Mouse (Mus musculus) midbrain, embryonic 15.5 days (tissue): ENCODE measurements around the gene Fat3. TPM values are rescaled to one million over a fixed set of nuclear protein-coding genes. Genes with fewer than 3 reads are reported as not detected.

Source experiments
- ATAC-seq: fragments of 200-750 bp; cut with Nextera tagmentation; replicated peaks from 2 replicates; pipeline ENCODE4 v1.8.0; 2017; ENCODE audit warnings: moderate TSS enrichment
- H3K27ac ChIP-seq: fragments of 300-500 bp; sonication (generic); 2 replicates; pipeline ENCODE4 v1.5.1; 2015; ENCODE audit warnings: mild to moderate bottlenecking, inconsistent platforms
- H3K27me3 ChIP-seq: fragments of 300-500 bp; sonication (generic); replicated peaks from 2 replicates; pipeline ENCODE4 v1.6.1; 2015; ENCODE audit warnings: inconsistent platforms
- H3K36me3 ChIP-seq: fragments of 300-500 bp; sonication (generic); replicated peaks from 2 replicates; pipeline ENCODE4 v1.6.1; 2015; ENCODE audit warnings: inconsistent platforms
- H3K4me1 ChIP-seq: fragments of 300-500 bp; sonication (generic); 2 replicates; pipeline ENCODE4 v1.6.1; 2015; ENCODE audit warnings: inconsistent platforms
- H3K4me2 ChIP-seq: fragments of 300-500 bp; sonication (generic); 2 replicates; pipeline ENCODE4 v1.6.1; 2015; ENCODE audit warnings: inconsistent platforms, mild to moderate bottlenecking, moderate library complexity
- H3K4me3 ChIP-seq: fragments of 300-500 bp; sonication (generic); 2 replicates; pipeline ENCODE4 v1.5.1; 2015; ENCODE audit warnings: mild to moderate bottlenecking, inconsistent platforms
- H3K9ac ChIP-seq: fragments of 300-500 bp; sonication (generic); 2 replicates; pipeline ENCODE4 v1.6.1; 2015; ENCODE audit warnings: mild to moderate bottlenecking, inconsistent platforms
- H3K9me3 ChIP-seq: fragments of 300-500 bp; sonication (generic); 2 replicates; pipeline ENCODE4 v1.6.1; 2016; ENCODE audit warnings: inconsistent platforms
- WGBS: fragments of 180-500 bp; shearing (Covaris S2); methylation state at CpG from one replicate; pipeline ENCODE4 v1.1.7; 2015; ENCODE audit warnings: mixed read lengths; 5-methylcytosine and 5-hydroxymethylcytosine counted together
- polyA plus RNA-seq: library from polyadenylated mRNA; unstranded; fragments of >200 nt; fragmentation: Nextera tagmentation; extraction: Ambion mirVana; gene quantifications from 2 replicates; pipeline ENCODE4 v1.2.1, GENCODE M21; 2015

Gene Fat3
- polyA plus RNA-seq, 1 experiment from 2014 or later, result 15.5 TPM

GRCm38 (mm10) chr9:16098553-16098952 lies 402.5 kb downstream of the Fat3 start:
- Histone ChIP-seq H3K27me3 (no peaks in the 10 kb centered on the region), H3K4me1 (peaks cover 3% of the 10 kb centered on the region), H3K27ac (no peak overlapping the region), H3K36me3 (no peaks in the 10 kb centered on the region), H3K9me3 (no peaks in the 10 kb centered on the region), H3K9ac (no peak overlapping the region), H3K4me3 (no peak overlapping the region), H3K4me2 (no peak overlapping the region)
- ATAC-seq, result no peak
- WGBS, result 91% methylated on average over 2 of the region's 2 CpGs

- WGBS, result 45% methylated on average over 8 of the region's 8 CpGs
- Histone ChIP-seq H3K9ac (no peak overlapping the region), H3K27ac (peak overlapping the region; percentile 45), H3K4me2 (no peak overlapping the region), H3K27me3 (no peaks in the 10 kb centered on the region), H3K4me3 (no peak overlapping the region), H3K36me3 (no peaks in the 10 kb centered on the region), H3K9me3 (no peaks in the 10 kb centered on the region), H3K4me1 (peaks cover 14% of the 10 kb centered on the region)
- ATAC-seq, result peak; percentile 59
Observed at GRCm38 (mm10) chr9:16093047-16093668, 407.9 kb downstream of the Fat3 start.

- H3K27me3 ChIP-seq, result no peaks in the 10 kb centered on the region
- no peak overlapping the region for H3K4me2 ChIP-seq
- H3K4me3 ChIP-seq, result no peak overlapping the region
- 24% methylated on average over 5 of the region's 5 CpGs for WGBS
- ATAC-seq, result peak; percentile 48
- H3K36me3 ChIP-seq, result no peaks in the 10 kb centered on the region
- peak overlapping the region; percentile 45 for H3K27ac ChIP-seq
- peaks cover 14% of the 10 kb centered on the region for H3K4me1 ChIP-seq
- no peak overlapping the region for H3K9ac ChIP-seq
- no peaks in the 10 kb centered on the region for H3K9me3 ChIP-seq
Observed at GRCm38 (mm10) chr9:16092051-16092967, 408.8 kb downstream of the Fat3 start.

- WGBS, result 12% methylated on average over 2 of the region's 2 CpGs
- H3K36me3 ChIP-seq, result no peaks in the 10 kb centered on the region
- H3K27me3 ChIP-seq, result no peaks in the 10 kb centered on the region
- no peak overlapping the region for H3K9ac ChIP-seq
- no peak overlapping the region for H3K4me3 ChIP-seq
- no peak for ATAC-seq
- H3K27ac ChIP-seq, result peak overlapping the region; percentile 14; the same call in 1 of the 2 replicates
- no peak overlapping the region for H3K4me2 ChIP-seq
- H3K4me1 ChIP-seq, result peaks cover 15% of the 10 kb centered on the region
- H3K9me3 ChIP-seq, result no peaks in the 10 kb centered on the region
Observed at GRCm38 (mm10) chr9:16079292-16079691, 421.8 kb downstream of the Fat3 start.

GRCm38 (mm10) chr9:16074664-16075063 lies 426.4 kb downstream of the Fat3 start:
- 13% methylated on average over 2 of the region's 2 CpGs for WGBS
- Histone ChIP-seq H3K9ac (no peak overlapping the region), H3K4me1 (peaks cover 11% of the 10 kb centered on the region), H3K27me3 (no peaks in the 10 kb centered on the region), H3K36me3 (no peaks in the 10 kb centered on the region), H3K4me2 (no peak overlapping the region), H3K9me3 (no peaks in the 10 kb centered on the region), H3K4me3 (no peak overlapping the region), H3K27ac (no peak overlapping the region)
- ATAC-seq, result no peak

- no peaks in the 10 kb centered on the region for H3K36me3 ChIP-seq
- no peak overlapping the region for H3K4me3 ChIP-seq
- no peaks in the 10 kb centered on the region for H3K9me3 ChIP-seq
- H3K4me1 ChIP-seq, result peaks cover 7% of the 10 kb centered on the region; the same call in 1 of the 2 replicates
- no peak overlapping the region for H3K4me2 ChIP-seq
- WGBS, result 20% methylated on average over 6 of the region's 6 CpGs
- no peak for ATAC-seq
- no peak overlapping the region for H3K27ac ChIP-seq
- no peak overlapping the region for H3K9ac ChIP-seq
- H3K27me3 ChIP-seq, result no peaks in the 10 kb centered on the region
Observed at GRCm38 (mm10) chr9:16074116-16074515, 427.0 kb downstream of the Fat3 start.

- ATAC-seq, result no peak
Observed at GRCm38 (mm10) chr9:16063447-16063846, 437.6 kb downstream of the Fat3 start.

GRCm38 (mm10) chr9:16062472-16062871 lies 438.6 kb downstream of the Fat3 start:
- no peaks in the 10 kb centered on the region for H3K4me1 ChIP-seq
- H3K36me3 ChIP-seq, result no peaks in the 10 kb centered on the region
- no peak overlapping the region for H3K9ac ChIP-seq
- no peak for ATAC-seq
- no peak overlapping the region for H3K27ac ChIP-seq
- no peaks in the 10 kb centered on the region for H3K27me3 ChIP-seq
- no peak overlapping the region for H3K4me3 ChIP-seq
- H3K4me2 ChIP-seq, result no peak overlapping the region
- no peaks in the 10 kb centered on the region for H3K9me3 ChIP-seq

More at GRCm38 (mm10) chr9:16063447-16063846, 437.6 kb downstream of the Fat3 start:
- H3K4me3 ChIP-seq, result no peak overlapping the region
- no peaks in the 10 kb centered on the region for H3K27me3 ChIP-seq
- H3K4me2 ChIP-seq, result no peak overlapping the region
- H3K36me3 ChIP-seq, result no peaks in the 10 kb centered on the region
- no peak overlapping the region for H3K9ac ChIP-seq
- no peak overlapping the region for H3K27ac ChIP-seq
- no peaks in the 10 kb centered on the region for H3K4me1 ChIP-seq
- no peaks in the 10 kb centered on the region for H3K9me3 ChIP-seq
- WGBS, result 72% methylated on average over 4 of the region's 4 CpGs

GRCm38 (mm10) chr9:16046686-16047085 lies 454.4 kb downstream of the Fat3 start:
- Histone ChIP-seq H3K36me3 (no peaks in the 10 kb centered on the region), H3K4me2 (no peak overlapping the region), H3K4me1 (0 out of 2 replicates have a peak, but pooled peaks cover 5% of the 10 kb centered on the region), H3K9me3 (no peaks in the 10 kb centered on the region), H3K4me3 (no peak overlapping the region), H3K9ac (no peak overlapping the region), H3K27me3 (no peaks in the 10 kb centered on the region), H3K27ac (no peak overlapping the region)
- WGBS, result 88% methylated on average over 2 of the region's 2 CpGs
- ATAC-seq, result no peak

- no peaks in the 10 kb centered on the region for H3K4me1 ChIP-seq
- H3K4me2 ChIP-seq, result no peak overlapping the region
- no peak overlapping the region for H3K9ac ChIP-seq
- no peaks in the 10 kb centered on the region for H3K9me3 ChIP-seq
- no peak overlapping the region for H3K4me3 ChIP-seq
- no peaks in the 10 kb centered on the region for H3K27me3 ChIP-seq
- WGBS, result 84% methylated on average over 3 of the region's 3 CpGs
- H3K36me3 ChIP-seq, result no peaks in the 10 kb centered on the region
- ATAC-seq, result no peak
- no peak overlapping the region for H3K27ac ChIP-seq
Observed at GRCm38 (mm10) chr9:16037375-16037774, 463.7 kb downstream of the Fat3 start.

- Histone ChIP-seq H3K36me3 (no peaks in the 10 kb centered on the region), H3K27ac (no peak overlapping the region)
Observed at GRCm38 (mm10) chr9:16036346-16036745, 464.7 kb downstream of the Fat3 start.

GRCm38 (mm10) chr9:16029715-16030285 lies 471.3 kb downstream of the Fat3 start:
- no peak overlapping the region for H3K4me2 ChIP-seq
- ATAC-seq, result no peak
- WGBS, result 50% methylated on average over 11 of the region's 11 CpGs
- no peak overlapping the region for H3K27ac ChIP-seq
- H3K4me3 ChIP-seq, result no peak overlapping the region
- no peak overlapping the region for H3K9ac ChIP-seq
- H3K4me1 ChIP-seq, result 0 out of 2 replicates have a peak, but pooled peaks cover 4% of the 10 kb centered on the region
- H3K36me3 ChIP-seq, result no peaks in the 10 kb centered on the region
- H3K27me3 ChIP-seq, result no peaks in the 10 kb centered on the region
- no peaks in the 10 kb centered on the region for H3K9me3 ChIP-seq

More at GRCm38 (mm10) chr9:16036346-16036745, 464.7 kb downstream of the Fat3 start:
- H3K4me2 ChIP-seq, result no peak overlapping the region
- H3K27me3 ChIP-seq, result no peaks in the 10 kb centered on the region
- H3K4me1 ChIP-seq, result no peaks in the 10 kb centered on the region
- no peaks in the 10 kb centered on the region for H3K9me3 ChIP-seq
- ATAC-seq, result no peak
- no peak overlapping the region for H3K4me3 ChIP-seq
- H3K9ac ChIP-seq, result no peak overlapping the region
